Mouse (Mus musculus) T-helper 1 cell (primary cell): Measurements from ENCODE around the gene Pkd1.

ENCODE experiments used
- in situ Hi-C: fragments of 300-600 bp; cut with MboI, MseI; formaldehyde crosslinking; loops from one replicate; pipeline ENCODE4 v1.15.1; 2025; ENCODE audit warnings: high pct_unique_total_duplicates

Gene Pkd1

DNA sequence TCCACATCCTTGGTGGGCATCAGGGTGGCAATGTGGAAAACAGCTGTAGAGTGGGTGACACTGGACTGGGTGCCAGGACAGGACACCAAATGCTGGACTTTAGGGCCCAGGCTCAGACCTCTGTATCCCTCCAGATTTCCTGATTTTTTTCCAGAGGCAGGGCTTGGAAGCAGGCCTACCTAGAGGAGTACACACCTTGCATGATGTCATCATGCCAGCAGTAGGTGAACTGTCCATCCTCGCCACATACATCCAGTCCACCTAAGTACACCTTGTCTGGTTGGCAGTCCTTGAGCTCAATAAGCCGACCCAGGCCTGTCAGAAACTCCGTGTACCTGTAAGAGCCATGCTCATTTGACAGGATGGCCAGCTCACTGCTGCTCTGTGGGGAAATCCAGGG lies 48.4 kb downstream of the Pkd1 start:
- in situ Hi-C loops, result no loop called here

DNA sequence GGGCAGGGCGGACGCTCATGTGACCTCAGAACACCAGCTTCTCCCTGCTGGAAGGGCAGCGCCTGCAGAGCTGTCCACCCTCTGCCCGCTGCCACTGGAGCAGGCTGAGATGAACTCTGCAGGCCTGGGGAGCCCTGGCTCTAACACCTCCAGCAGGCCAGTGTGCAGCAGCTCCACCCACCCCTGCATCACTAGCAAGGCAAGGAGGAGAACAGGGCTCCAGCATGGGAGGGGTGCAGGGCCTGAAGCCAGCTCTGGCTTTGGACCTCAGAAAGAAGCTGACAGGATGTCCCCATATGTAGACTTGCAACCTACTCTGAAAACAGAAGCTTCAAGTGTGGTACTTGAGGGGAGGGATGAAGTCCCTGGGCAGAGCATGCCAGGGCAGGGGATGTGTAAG lies 50.9 kb downstream of the Pkd1 start:
- in situ Hi-C loops, result no loop called here

DNA sequence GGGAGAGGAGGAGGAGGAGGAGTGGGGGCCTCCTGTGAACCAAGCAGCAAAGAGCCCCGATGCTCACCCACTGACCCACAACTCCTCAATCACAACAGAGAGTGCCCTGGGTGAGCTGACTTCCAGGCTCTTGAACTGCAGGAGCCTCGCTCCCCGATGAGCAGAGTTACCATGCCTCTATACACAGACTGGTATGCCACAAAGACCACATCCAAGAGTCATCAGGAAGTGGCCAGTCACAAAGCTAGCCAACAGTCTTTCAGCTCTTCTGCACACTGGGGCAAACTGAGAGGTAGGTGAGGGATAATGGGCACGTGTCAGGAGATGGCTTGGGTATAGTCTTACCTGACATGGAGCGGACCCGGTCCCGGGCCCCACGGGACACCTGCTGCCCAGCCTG lies 54.3 kb downstream of the Pkd1 start:
- in situ Hi-C loops, result no loop called here

DNA sequence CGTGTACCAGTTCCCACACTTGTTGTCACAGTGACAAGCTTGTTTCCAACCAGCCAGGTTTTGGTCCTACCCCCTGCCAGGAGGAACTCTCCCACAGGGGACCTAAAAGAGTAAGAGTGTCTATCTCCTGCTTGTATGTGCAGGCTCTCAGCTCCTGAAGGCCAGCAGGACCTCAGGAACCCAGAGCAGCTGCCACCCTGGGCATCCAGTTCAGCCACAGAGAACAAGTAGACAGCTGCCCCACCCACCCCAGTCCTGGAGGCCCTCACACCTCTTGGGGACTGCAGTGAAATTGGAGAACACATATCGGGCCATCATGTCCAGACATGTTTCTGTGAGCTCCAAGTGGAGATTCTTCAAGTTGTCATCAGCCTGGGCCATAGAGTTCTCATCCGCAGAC lies 54.9 kb downstream of the Pkd1 start:
- in situ Hi-C loops, result no loop called here

DNA sequence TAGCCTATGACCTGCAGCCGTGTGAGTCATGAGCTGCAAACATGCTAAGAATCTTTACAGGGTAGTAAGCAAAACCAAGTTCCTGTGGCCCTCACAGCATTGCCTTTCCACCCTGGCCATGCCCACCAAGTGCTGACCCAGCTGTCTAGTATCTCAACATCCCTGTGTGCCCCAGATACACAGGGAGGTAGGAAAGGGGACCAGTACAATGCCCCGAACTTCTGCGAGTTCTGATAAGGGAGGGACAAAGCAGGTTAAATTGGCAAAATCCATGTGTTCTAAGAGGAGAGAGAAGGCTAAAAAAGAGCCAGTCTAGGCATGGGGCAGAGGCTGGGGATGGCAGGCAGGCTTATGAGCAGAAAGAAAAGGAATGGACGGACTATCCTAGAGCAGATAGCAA lies 58.7 kb downstream of the Pkd1 start:
- in situ Hi-C loops, result no loop called here

DNA sequence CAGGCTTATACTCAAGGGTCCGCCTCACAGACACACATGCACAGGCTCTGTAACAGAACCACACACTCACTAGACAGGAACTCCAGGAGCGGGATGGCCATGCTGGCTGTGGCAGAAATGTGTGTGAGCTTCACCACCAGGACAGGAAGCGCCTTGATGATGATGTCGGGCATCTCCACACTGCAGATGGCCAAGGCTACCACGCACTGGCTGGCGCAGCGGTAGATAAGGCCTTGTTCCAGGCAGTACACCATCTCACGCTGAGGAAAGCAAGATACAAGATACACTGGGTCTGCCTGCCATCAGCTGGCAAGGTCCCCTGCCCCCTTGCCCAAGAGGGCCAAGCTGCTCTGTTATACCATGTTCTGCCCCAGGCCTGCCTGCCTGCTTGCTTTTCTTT lies 59.2 kb downstream of the Pkd1 start:
- in situ Hi-C loops, result no loop called here

DNA sequence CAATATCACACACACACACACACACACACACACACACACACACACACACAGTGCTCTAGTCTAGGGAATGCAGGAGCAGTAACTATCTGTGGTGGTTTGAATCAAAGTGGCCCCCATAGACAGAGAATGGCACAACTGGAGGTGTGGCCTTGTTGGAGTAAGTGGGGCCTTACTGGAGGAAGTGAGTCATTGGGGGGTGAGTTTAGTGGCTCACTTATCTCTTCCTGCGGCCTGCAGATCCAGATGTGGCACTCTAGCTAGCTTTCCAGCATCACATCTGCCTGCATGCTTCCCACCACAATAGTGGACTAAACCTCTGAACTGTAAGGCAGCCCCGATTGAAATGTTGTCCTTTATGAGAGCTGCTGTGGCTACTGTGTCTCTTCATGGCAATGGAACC lies 61.1 kb downstream of the Pkd1 start:
- in situ Hi-C loops, result no loop called here

DNA sequence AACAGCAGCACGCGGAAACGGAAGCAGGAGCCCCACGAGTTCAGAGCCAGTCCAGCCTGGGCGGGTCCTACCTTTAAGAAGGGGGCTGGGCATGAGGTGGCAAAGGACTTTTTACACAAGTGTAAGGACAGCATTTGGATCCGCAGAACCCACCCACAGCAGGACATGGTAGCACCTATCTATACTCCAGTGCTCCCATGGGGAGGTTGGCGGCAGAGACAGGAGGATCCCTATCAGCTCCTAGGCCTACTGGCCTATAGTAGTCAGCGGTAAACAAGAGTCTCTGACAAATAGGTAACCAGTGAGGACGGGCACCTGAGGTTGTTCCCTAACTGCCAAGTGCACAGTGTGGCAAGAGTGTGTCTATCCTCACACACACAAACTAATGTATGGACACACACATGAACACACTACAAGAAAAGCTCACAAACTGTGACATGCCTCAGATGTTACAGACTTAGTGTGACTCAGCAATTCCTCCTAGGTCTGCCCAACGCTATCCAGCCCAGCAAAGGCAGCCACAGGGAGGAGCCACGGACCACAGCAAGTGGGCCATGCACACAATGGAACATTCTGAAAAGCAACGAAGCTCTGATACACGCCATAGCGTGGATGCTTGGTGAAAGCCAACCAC lies 68.0 kb downstream of the Pkd1 start:
- in situ Hi-C loops, result no loop called here

DNA sequence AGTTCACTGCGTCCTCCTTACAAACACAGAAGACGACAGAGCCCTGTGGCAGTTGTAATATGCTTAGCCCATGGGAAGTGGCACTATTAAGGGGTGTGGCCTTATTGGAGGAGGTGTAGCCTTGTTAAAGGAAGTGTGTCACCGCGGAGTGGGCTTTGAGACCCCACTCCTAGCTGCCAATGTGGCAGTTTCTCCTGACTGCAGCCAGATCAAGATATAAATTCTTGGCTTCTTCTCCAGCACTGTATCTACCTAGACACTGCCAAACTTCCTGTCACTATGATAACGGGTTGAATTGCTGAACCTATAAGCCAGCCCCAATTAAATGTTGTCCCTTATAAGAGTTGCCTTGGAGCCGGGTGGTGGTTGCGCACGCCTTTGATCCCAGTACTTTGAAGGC lies 75.8 kb downstream of the Pkd1 start:
- in situ Hi-C loops, result no loop called here

DNA sequence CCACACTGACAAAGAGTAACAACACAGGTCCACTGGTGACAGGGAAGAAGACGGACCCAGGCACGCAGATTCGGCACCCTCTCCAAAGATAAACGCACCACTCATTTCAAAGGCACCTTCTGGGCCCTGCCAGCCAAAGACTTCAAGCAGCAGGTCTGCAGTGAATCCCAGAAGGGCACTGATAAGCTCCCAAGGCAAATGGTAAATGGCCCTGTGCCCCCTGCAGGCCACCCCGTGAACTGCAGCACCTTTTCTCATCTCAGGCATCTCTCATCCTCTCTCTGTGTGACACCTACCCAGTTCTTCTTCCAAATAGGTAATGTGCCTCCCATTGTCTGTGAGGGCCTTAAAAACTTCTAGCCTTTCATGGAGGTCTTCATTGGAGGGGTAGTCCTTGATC lies 79.0 kb downstream of the Pkd1 start:
- in situ Hi-C loops, result no loop called here

DNA sequence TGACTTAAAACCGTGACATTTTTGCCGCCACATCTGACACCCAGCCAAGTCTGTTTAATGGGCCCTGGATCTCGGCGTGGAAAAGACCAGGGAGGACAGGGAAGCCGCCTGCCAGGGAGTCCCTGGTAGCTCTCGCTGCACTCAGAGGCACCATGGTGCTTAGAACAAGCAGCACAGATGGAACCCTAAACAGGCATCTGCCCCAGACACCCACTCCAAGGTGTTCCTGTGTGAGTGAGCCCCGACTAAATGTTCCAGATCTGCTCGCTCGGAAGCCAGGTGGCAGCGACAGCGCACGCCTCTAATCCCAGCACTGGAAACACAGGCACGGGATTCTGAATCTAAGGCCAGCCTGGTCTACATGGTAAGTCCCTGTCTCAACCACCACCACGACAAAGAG lies 80.4 kb downstream of the Pkd1 start:
- in situ Hi-C loops, result no loop called here

DNA sequence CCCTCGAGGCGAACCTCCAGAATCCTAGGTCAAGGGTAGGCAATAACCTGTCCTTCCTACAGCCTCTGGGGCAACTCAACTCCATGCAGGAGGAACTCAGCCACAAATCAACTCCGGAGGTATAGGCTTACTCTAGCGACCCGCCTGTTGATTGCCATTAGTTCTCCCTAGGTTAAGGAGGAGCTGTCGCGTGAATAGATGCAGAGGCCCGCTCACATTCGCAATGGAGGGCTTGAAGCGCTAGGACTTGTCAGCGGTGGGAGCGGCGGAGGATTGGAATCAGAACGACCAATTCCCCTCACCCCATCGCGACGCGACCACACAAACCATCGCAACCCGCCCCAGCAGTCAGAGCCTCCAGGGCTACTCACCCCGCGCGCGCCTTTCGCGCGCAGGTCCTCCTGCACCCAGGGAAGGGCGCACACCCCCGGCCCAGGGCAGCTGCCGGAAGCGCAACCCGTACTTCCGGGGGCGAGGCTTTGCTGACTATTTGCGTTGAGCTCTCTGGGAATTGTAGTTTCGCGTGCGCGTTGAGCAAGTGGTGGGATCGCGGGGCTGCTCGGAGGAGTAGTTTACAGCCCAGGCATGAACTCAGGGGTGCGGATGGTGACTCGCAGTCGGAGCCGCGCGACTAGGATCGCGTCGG lies 82.7 kb downstream of the Pkd1 start, which contains the start of the genes Tsc2 and Nthl1:
TSS of gene Tsc2 (minus strand) at position 464 of the 646 bp plus-strand sequence.
TSS of gene Nthl1 (plus strand) at position 514 of the 646 bp plus-strand sequence.
- in situ Hi-C loops, result no loop called here

DNA sequence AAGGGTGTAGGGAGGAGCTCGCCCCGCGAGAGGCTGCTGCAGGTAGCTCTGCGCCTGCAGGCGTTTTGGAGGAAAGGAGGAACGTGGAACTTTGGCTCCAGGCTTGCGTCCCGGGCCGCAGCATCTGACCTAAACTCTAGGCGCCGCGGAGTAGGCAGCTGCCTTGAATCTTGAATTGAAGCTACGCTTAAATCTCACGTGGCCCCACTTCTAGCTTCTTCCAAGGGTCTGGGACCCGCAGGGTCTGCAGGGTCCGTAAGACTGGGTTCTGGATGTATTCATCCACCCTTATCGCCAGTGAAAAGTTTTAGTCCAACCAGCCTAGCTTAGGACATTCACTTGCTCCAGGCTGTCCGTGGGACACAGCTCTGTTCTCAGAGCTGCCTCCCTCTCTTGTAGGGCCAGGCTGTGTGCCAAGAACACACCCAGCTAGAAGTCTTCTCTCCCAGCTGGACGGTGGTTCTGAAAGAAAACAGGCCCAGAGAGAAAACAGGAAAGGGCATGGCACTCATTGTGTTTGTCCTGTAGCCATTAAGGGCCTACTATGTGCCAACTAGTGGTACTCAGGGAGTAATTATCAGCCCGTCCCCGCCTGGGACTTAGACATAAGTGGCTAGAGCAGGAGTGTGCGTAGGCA lies 83.3 kb downstream of the Pkd1 start:
- in situ Hi-C loops, result no loop called here

DNA sequence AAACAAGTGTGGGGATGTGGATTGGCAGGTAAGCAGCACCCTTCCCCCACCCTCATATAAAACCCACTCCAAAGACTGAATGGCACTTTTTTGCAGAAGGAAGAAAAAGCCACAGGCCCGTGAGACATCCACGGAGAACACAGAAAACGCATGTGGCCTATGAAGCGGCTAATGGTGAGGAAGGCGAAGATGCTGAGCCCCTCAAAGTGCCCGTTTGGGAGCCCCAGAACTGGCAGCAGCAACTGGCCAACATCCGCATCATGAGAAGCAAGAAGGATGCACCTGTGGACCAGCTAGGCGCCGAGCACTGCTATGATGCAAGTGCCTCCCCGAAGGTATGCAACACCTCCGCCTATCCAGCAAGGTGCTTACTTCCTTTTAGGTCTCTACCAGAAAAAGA lies 84.2 kb downstream of the Pkd1 start:
- in situ Hi-C loops, result no loop called here

DNA sequence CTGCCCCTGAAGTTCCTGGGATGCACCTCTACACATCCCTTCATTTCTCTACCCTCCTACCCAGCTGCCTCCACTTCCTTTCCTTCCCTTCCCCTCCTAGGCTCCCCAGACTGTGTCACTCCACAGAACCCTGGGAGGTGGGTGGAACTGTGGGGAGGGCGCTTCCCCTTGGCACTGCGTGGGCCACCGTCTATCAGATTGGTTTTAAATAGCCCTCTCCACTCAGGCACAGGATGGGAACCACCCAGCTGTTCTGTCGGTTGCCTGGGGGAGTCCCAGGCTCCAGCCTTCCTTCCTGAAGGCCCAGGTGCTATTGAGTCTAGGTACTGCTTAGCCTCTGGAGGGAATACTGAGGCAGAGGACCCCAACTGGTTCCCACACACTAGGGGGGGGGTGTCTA lies 85.4 kb downstream of the Pkd1 start:
- in situ Hi-C loops, result no loop called here

DNA sequence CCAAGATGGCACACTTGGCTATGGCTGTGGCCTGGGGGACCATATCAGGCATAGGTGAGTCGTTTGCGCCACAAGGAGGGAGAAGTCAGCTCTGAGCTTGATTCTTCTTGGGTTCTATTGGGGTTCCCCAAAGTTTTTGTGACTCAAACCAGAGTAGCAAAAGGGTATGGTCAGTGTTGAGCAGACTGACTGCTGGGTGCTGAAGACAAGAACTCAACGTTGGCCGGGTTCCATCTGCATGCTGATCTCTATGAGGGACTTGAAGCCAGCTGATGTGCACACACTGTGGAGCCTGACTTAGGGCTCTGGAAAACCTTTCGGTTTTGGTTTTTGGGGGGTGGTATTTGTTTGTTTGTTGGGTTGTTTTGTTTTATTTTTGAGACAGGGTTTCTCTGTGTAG lies 86.1 kb downstream of the Pkd1 start:
- in situ Hi-C loops, result no loop called here

DNA sequence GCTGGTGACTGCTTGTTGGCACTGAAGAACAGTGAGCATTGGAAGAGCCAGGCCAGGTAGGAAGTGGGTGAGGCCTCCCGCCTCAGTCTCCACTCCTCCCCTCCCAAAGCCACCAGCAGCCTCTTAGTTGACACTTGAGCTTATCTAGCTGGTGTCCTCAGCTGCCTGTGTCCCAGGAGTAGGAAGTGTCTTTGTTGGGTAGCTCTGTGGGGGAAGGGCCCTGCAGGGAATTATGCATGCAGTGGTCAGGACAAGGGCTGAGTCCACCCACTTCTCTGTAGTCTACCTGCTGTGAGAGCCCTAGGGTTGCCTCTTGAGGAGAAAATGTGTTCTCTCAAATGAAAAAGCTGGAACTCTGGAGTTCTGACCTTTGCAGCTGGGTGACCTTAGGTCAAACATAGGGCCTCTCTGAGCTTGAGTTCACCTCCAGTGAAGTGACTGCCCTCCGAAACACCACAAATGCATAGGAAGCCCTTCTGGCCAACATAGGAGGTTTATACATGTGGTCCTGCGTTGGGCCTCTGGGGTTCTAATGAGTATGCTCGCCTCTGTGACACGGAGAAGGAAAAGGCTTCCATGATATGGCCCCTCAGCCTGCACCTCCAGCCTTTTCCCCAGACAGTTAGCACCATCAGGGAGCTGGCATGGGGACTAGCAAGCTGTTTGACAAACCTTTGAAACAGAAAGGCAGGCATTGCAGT lies 87.3 kb downstream of the Pkd1 start:
- in situ Hi-C loops, result no loop called here

DNA sequence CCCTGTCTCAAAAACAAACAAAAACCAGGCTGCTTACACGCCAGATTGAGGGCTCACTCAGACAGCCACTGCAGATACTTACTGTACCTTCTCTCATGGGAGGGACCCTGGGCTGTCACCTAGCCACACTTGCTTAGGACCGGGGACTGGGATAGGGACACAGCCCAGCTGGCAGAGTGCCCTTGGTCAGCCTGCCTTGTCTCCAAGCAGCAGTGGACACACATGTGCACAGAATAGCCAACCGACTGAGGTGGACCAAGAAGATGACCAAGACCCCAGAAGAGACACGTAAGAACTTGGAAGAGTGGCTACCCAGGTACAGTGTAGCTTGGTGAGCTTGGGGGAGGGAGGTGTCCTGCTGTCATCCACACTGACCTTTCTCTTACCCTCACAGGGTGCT lies 88.6 kb downstream of the Pkd1 start:
- in situ Hi-C loops, result no loop called here

DNA sequence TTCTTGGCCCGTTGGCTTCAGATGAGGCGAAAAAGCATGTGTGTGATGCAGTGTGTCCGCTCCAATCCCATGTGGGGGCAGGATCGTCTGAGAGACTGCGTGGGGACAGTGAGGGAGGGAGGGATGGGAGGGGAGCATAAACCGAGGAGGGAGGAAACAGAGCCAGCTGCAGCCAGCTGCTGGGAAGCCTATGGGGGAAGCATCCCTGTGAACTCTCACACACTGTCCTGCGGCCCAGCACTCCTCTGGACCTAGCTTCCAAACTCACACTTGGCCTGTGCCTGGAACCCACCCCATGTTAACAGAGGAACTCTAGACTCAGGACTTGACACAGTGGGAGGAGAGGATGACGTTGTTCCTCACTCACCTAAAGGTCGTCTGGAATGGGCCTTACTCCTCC lies 89.2 kb downstream of the Pkd1 start:
- in situ Hi-C loops, result no loop called here

DNA sequence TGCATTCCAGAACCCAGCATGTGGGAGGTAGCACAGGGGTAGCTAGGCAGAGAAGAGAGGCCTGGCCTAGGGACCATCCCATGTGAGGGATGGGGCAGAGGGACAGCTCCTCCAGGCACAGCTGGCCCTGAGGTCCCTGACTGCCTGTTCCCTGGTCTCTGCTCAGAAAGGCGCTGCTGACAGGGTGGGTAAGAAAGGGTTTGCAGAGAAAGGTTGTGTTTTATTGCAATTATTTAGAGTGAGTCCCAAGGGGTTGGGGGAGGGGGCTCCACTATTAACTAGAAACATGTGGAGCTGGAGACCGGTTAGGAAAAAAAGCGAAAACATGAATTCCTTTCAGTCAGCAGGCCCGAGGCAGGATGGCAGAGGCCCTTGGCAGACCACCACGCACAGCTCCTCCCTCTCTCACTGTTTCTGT lies 89.9 kb downstream of the Pkd1 start:
- in situ Hi-C loops, result no loop called here

DNA sequence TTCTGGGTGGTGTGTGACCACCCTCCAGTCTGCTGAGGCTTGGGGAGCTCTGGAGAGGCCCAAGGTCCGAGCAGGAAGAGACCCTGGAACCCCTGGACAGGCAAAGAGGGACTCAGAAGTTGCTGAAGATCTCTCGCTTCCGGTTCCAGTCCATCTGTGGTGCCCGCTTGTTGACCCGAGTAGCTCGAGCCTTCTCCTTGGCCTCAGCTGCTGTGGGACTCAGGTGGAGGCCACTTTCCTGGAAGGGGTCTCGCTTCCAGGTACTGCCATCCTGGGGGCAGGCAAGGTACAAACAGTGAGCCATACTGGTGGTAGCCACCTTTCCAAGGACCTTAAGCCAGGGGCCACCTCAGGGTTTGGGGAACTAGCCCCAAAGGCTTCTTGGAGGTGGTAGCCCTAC lies 90.5 kb downstream of the Pkd1 start:
- in situ Hi-C loops, result no loop called here

DNA sequence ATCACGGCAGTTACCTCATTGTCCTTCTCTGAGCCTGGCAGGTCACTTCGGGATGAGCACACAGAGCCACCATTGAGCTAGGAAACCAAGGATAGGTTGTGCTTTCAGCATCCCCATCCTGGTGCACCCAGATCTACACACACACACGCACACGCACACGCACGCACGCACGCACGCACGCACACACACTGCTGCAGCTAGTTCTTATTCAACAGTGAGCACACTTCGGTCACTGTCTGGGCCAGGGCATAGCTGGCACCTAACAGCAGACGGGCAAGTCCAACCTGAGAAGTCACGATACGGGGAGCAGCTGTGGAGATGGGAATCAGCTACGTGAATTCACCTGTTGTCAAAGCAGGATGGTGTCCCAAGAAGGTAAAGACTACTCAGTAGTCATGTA lies 90.9 kb downstream of the Pkd1 start:
- in situ Hi-C loops, result no loop called here

DNA sequence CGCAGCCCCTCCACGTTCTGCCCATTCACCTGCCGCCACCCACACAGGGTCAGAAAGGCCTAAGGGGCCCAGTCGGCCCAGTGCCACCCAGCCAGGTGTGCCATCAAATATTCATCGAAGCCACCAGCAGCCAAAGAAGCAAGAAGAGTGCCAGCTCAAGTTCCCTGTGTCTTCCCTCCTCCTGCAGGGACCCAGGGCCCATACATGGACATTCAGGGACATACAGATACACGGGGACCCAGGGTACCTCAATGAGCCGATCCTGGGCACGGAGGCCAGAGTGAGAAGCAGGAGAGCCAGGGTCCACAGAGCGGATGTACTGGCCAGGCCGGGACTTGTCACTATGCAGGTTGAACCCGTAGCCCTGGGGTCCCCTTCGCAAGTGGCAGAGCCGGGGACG lies 92.3 kb downstream of the Pkd1 start:
- in situ Hi-C loops, result no loop called here
